Mouse (Mus musculus): ENCODE results near the gene Sorbs1.
A peak's percentile ranks its signal among the peaks of the same experiment; 100 is the strongest.

The Sorbs1 gene

GRCm38 (mm10) chr19:40374720-40375119 lies 138.9 kb downstream of the Sorbs1 start:
- DNase-seq (ENCODE audit: low spot score in 2 of 2): no peak

- no peak for DNase-seq (ENCODE audit: low spot score in 2 of 2)
Observed at GRCm38 (mm10) chr19:40372679-40373078, 140.9 kb downstream of the Sorbs1 start.

GRCm38 (mm10) chr19:40371866-40372265 lies 141.7 kb downstream of the Sorbs1 start:
- no peak for DNase-seq (ENCODE audit: low spot score in 2 of 2)

GRCm38 (mm10) chr19:40369852-40370811 lies 143.4 kb downstream of the Sorbs1 start:
- DNase-seq (ENCODE audit: low spot score in 2 of 2): no peak

- no peak for DNase-seq (ENCODE audit: low spot score in 2 of 2)
Observed at GRCm38 (mm10) chr19:40368517-40368916, 145.1 kb downstream of the Sorbs1 start.

GRCm38 (mm10) chr19:40366163-40366941 lies 147.2 kb downstream of the Sorbs1 start:
- DNase-seq (ENCODE audit: low spot score in 2 of 2): peak in 1 of 2 experiments; percentile 67

- DNase-seq (ENCODE audit: low spot score in 2 of 2): no peak
Observed at GRCm38 (mm10) chr19:40365137-40365536, 148.4 kb downstream of the Sorbs1 start.

- no peak for DNase-seq (ENCODE audit: low spot score in 2 of 2)
Observed at GRCm38 (mm10) chr19:40363447-40363846, 150.1 kb downstream of the Sorbs1 start.

- DNase-seq (ENCODE audit: low spot score in 2 of 2): no peak
Observed at GRCm38 (mm10) chr19:40362203-40362865, 151.2 kb downstream of the Sorbs1 start.

- no peak for DNase-seq (ENCODE audit: low spot score in 2 of 2)
Observed at GRCm38 (mm10) chr19:40359712-40360394, 153.7 kb downstream of the Sorbs1 start.

GRCm38 (mm10) chr19:40356536-40357522 lies 156.8 kb downstream of the Sorbs1 start:
- no peak for DNase-seq (ENCODE audit: low spot score in 2 of 2)

- no peak for DNase-seq (ENCODE audit: low spot score in 2 of 2)
Observed at GRCm38 (mm10) chr19:40355075-40355474, 158.5 kb downstream of the Sorbs1 start.

- no peak for DNase-seq (ENCODE audit: low spot score in 2 of 2)
Observed at GRCm38 (mm10) chr19:40352006-40352405, 161.6 kb downstream of the Sorbs1 start.

- DNase-seq (ENCODE audit: low spot score in 2 of 2): no peak
Observed at GRCm38 (mm10) chr19:40350835-40351234, 162.7 kb downstream of the Sorbs1 start.

GRCm38 (mm10) chr19:40349713-40350671 lies 163.6 kb downstream of the Sorbs1 start:
- DNase-seq (ENCODE audit: low spot score in 2 of 2): no peak

GRCm38 (mm10) chr19:40349281-40349680 lies 164.3 kb downstream of the Sorbs1 start:
- DNase-seq (ENCODE audit: low spot score in 2 of 2): no peak

- DNase-seq (ENCODE audit: low spot score in 2 of 2): no peak
Observed at GRCm38 (mm10) chr19:40348652-40349051, 164.9 kb downstream of the Sorbs1 start.

- DNase-seq (ENCODE audit: low spot score in 2 of 2): no peak
Observed at GRCm38 (mm10) chr19:40348175-40348574, 165.4 kb downstream of the Sorbs1 start.

- DNase-seq (ENCODE audit: low spot score in 2 of 2): no peak
Observed at GRCm38 (mm10) chr19:40346908-40347307, 166.7 kb downstream of the Sorbs1 start.

Measured in spleen, postnatal 10 days (tissue).